Mouse (Mus musculus): Measurements from ENCODE around the gene Ss18l1. TPM values are rescaled to one million over a fixed set of nuclear protein-coding genes. Genes with fewer than 3 reads are reported as not detected.

Ss18l1 gene
- polyA plus RNA-seq, 1 experiment from 2014 or later = 3.2 TPM

- Histone ChIP-seq H3K36me3 (ENCODE audit: control insufficient read depth, insufficient read depth) (no peaks in the 10 kb centered on the region), H3K9me3 (replicated peaks; ENCODE audit: control insufficient read depth, low read length) (no peaks in the 10 kb centered on the region), H3K4me3 (ENCODE audit: low read length) (peak within 1 kb of the TSS; percentile 82), H3K27me3 (ENCODE audit: control insufficient read depth, insufficient read depth, low read length) (no peaks in the 10 kb centered on the region), H3K27ac (ENCODE audit: low read length) (peak within 1 kb of the TSS; percentile 76), H3K9ac (ENCODE audit: low read length) (peak within 1 kb of the TSS; percentile 84), H3K4me1 (ENCODE audit: control insufficient read depth, insufficient read depth, low read length) (peaks cover 41% of the 10 kb centered on the region), H3K4me2 (ENCODE audit: low read depth, low read length) (peak within 1 kb of the TSS; percentile 83)
- under 1% methylated on average over 52 of the region's 55 CpGs for WGBS
- ATAC-seq (replicated peaks; ENCODE audit: extremely low read depth, insufficient read depth, low FRiP score) = peak; percentile 98
Measured at GRCm38 (mm10) chr2:180118661-180119438, 76.5 kb downstream of the Ss18l1 start, which contains the start of gene Osbpl2. Gene Osbpl2, plus strand, starts transcription at chr2:180119306.

Other genes with a start within 250 kb of the Ss18l1 start
- 2.1 TPM in 2 replicates for gene Taf4, start 65.9 kb upstream of the Ss18l1 start, polyA plus RNA-seq (2015; fragmentation: Nextera tagmentation; extraction: Ambion mirVana)
- gene Lsm14b, start 17.5 kb upstream of the Ss18l1 start, polyA plus RNA-seq (2015; fragmentation: Nextera tagmentation; extraction: Ambion mirVana) = 4.5 and 6.7 TPM in 2 replicates
- gene Psma7, start 76 bp upstream of the Ss18l1 start, polyA plus RNA-seq (2015; fragmentation: Nextera tagmentation; extraction: Ambion mirVana) = 389 and 421 TPM in 2 replicates
- 30.2 and 30.8 TPM in 2 replicates for gene Mtg2, start 28.1 kb downstream of the Ss18l1 start, polyA plus RNA-seq (2015; fragmentation: Nextera tagmentation; extraction: Ambion mirVana)
- 0.20 TPM in 1 of 2 replicates, not detected in the other for gene Hrh3, start 62.0 kb downstream of the Ss18l1 start, polyA plus RNA-seq (2015; fragmentation: Nextera tagmentation; extraction: Ambion mirVana)
- gene Osbpl2, start 76.8 kb downstream of the Ss18l1 start, polyA plus RNA-seq (2015; fragmentation: Nextera tagmentation; extraction: Ambion mirVana) = 35.0 TPM in 2 replicates
- 133 and 148 TPM in 2 replicates for gene Adrm1, start 129.0 kb downstream of the Ss18l1 start, polyA plus RNA-seq (2015; fragmentation: Nextera tagmentation; extraction: Ambion mirVana)
- gene Lama5, start 183.3 kb downstream of the Ss18l1 start, polyA plus RNA-seq (2015; fragmentation: Nextera tagmentation; extraction: Ambion mirVana) = 17.7 and 32.1 TPM in 2 replicates
- gene Rps21, start 214.9 kb downstream of the Ss18l1 start, polyA plus RNA-seq (2015; fragmentation: Nextera tagmentation; extraction: Ambion mirVana) = 208 and 247 TPM in 2 replicates
- 6.1 and 9.9 TPM in 2 replicates for gene Cables2, start 231.0 kb downstream of the Ss18l1 start, polyA plus RNA-seq (2015; fragmentation: Nextera tagmentation; extraction: Ambion mirVana)
- gene Rbbp8nl, start 247.4 kb downstream of the Ss18l1 start, polyA plus RNA-seq (2015; fragmentation: Nextera tagmentation; extraction: Ambion mirVana) = 0.05 and 0.22 TPM in 2 replicates

Data from heart, embryonic 16.5 days (tissue).